Mouse (Mus musculus) brain, embryonic 14.5 days (tissue): Measurements from ENCODE around the gene Tmprss3. TPM values are rescaled to one million over a fixed set of nuclear protein-coding genes. Genes with fewer than 3 reads are reported as not detected.

Experiments used
- DNase-seq: peaks from one replicate; pipeline ENCODE4 v3.0.0-alpha.2; 2011; ENCODE audit warnings: low read depth
- CTCF ChIP-seq: fragments of 200-500 bp; IDR thresholded peaks from 2 replicates; pipeline ENCODE4 v1.5.1; 2012; ENCODE audit warnings: inconsistent platforms, mild to moderate bottlenecking, moderate library complexity, borderline replicate concordance; ENCODE audit not compliant: insufficient read depth, insufficient read length; ENCODE audit errors: extremely low read depth
- POLR2A ChIP-seq: fragments of 200-500 bp; IDR thresholded peaks from 2 replicates; pipeline ENCODE4 v1.6.1; 2012; ENCODE audit warnings: mild to moderate bottlenecking, inconsistent platforms, borderline replicate concordance; ENCODE audit not compliant: poor library complexity, insufficient read depth, insufficient read length, severe bottlenecking; ENCODE audit errors: extremely low read depth
- polyA plus RNA-seq: library from polyadenylated mRNA; depleted of rRNA; stranded (reverse); fragments of >200 nt; gene quantifications from 2 replicates; pipeline ENCODE4 v1.2.3, GENCODE M21; 2012

Gene Tmprss3
- polyA plus RNA-seq, 1 experiment, result not detected

DNA sequence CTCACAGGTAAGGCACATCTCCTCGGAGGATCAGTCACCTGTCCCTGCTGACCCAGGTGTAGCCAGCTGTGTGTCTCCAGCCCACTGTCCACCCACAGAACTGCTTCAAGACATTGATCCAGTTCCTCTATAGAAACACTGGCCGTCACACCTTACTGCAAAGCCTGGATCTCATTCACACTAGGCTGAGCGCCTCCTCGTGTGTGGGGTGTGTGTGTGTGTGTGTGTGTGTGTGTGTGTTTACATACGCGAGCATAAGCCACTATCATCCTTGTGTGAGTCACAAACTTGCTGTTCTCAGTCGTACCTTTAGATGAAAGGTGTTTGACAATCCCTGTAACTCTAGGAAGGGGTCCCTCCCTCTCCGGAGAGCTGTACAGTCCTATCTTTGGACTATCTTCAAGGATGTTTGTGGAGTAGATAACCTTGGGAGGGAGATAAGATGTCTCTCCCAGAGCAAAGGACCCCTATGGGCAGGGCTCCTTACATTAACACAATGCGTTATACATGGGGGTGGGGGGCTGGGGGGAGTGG, 45.7 kb downstream of the Tmprss3 start:
- TF ChIP-seq POLR2A (no peak), CTCF (no peak)
- DNase-seq, result no peak

DNA sequence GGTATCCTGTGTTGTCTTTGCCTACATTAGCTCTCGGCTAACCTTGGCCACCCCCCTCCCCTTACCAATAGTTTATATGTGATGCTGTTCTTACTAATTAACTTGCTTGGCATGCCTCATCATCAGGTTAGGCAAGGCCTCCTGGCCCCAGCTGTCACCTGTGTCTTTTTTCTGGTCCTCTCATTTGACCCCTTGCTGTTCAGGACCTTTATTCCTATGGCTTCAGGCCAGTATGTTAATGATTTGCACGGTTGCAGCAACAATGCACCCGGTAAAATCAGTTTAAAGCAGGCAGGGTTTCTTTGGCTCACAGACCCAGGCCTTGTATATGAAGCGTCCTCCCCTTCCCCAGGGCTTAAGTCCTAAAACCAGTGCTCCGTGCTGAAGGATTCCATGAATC, 46.3 kb downstream of the Tmprss3 start:
- TF ChIP-seq CTCF, result no peak
- no peak for TF ChIP-seq POLR2A
- no peak for DNase-seq

DNA sequence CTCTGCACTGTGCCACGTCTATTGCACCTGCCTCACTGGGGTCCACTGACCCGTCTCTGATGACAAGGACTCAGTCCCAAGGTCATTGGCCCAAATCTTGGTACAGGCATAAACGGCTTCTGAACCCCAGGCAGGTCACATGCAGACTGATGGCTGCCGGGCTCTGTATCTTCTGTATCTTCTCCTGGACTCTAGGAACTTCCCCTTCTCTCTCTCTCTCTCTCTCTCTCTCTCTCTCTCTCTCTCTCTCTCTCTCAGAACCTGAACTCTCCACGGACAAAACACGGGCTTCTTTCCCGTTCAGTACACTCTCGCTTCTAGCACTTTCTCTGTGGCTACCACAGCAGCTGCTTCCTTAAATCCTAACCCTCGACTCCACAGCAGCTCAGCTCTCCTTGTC, 52.8 kb downstream of the Tmprss3 start:
- no peak for TF ChIP-seq CTCF
- no peak for DNase-seq

GRCm38 (mm10) chr17:31144040-31145037, 54.4 kb downstream of the Tmprss3 start, which contains the start of gene Tff2:
Gene Tff2 (minus strand): TSS chr17:31144282.
- DNase-seq, result peak; percentile 47
- TF ChIP-seq CTCF (no peak), POLR2A (no peak)

DNA sequence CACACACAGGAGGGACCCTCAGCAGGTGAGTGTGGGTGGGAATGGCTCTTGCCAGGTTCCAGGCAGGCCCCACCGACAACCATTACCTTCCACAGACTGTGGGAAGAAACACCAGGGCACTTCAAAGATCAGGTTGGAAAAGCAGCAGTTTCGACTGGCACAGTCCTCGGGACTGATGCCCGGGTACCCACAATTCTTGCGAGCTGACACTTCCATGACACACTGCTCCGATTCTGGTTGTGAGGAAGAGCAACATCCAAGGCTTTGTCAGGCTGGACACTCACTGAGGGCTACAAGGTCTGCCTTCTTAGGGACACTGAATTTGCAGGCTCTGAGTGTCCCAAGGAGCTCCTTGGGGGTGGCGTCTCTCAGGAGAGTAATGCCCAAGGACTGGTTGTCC, 56.7 kb downstream of the Tmprss3 start:
- DNase-seq, result no peak
- no peak for TF ChIP-seq POLR2A
- TF ChIP-seq CTCF, result no peak

GRCm38 (mm10) chr17:31138398-31138797, 60.4 kb downstream of the Tmprss3 start:
- peak; percentile 81 for DNase-seq
- TF ChIP-seq POLR2A (no peak), CTCF (peak; percentile 83)

DNA sequence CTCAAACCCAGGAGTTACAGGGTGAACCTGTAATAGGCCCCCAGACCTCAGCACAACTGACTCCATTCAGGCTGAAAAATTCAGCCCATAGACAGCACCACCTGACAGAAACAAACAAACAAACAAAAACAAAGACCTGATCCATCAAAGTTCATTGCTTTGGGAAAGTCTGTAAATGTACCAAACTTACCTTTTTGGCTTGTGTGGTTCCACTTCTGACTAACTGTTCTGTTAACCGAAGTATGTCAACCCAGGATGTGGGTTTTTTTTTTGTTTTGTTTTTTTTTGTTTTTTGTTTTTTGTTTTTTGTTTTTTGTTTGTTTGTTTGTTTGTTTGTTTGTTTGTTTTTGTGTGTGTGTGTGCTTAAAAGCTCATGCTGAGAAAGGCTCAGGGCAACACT, 62.0 kb downstream of the Tmprss3 start:
- TF ChIP-seq POLR2A (no peak), CTCF (no peak)
- DNase-seq, result no peak

DNA sequence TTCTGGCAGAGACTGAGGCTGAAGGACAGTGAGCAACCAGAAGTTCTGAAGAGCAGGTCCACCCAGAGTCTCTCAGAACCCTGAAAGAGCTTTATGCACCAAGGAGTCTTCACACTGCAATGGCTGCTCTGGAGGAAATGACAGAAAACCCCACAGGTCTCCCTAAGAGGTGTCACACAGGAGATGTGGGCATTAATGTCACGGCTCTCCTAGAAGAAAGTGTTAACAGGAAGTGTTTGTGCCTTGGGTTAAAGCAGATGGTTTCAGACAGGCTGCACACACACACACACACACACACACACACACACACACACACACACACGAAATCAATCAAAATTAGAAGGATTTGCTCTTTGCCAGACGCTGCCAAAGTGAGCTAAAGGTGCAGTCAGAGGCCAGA, 62.5 kb downstream of the Tmprss3 start:
- TF ChIP-seq CTCF, result no peak
- no peak for TF ChIP-seq POLR2A
- no peak for DNase-seq

DNA sequence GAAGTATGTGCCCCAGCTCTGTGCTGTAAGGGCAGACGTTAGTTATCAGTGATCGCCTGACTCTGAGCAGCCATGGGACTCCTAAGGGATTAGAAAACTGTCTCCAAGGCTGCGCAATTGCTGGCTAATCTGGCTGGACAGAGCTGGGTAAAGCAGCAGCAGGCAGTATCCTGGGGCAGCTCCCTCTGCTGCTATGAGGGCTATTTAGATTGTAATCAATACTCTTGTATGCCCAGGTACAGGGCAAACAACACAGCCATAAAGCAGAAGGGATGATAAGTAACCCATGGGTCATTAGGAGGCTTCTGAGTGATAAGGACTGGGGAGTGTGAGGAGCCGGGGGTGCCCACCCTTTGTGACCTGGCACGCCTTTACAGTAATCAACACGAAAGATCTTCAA, 63.9 kb downstream of the Tmprss3 start:
- no peak for TF ChIP-seq CTCF
- no peak for TF ChIP-seq POLR2A

GRCm38 (mm10) chr17:31133776-31134175, 65.0 kb downstream of the Tmprss3 start:
- DNase-seq, result no peak
- TF ChIP-seq POLR2A (no peak), CTCF (no peak)

More for the DNA sequence above, 63.9 kb downstream of the Tmprss3 start:
- DNase-seq, result no peak

GRCm38 (mm10) chr17:31131269-31131821, 67.4 kb downstream of the Tmprss3 start:
- DNase-seq, result no peak
- no peak for TF ChIP-seq CTCF
- no peak for TF ChIP-seq POLR2A
